Mouse (Mus musculus) forebrain, embryonic 10.5 days (tissue): ENCODE measurements at regions not wholly inside any gene's neighbourhood (a gene's known extent, or its start where the extent isn't known, plus 50 kb on each side); places are given as distances from the start of the nearest gene placed in this dataset.

Source experiments
- DNase-seq: peaks from one replicate; pipeline ENCODE4 v3.0.0-alpha.2; 2017; ENCODE audit warnings: low spot score; ENCODE audit errors: extremely low spot score
- H3K27ac ChIP-seq: fragments of 300-500 bp; sonication (generic); 2 replicates; pipeline ENCODE4 v1.5.1; 2016; ENCODE audit warnings: mild to moderate bottlenecking
- H3K27me3 ChIP-seq: fragments of 300-500 bp; sonication (generic); 2 replicates; pipeline ENCODE4 v1.6.1; 2016; ENCODE audit warnings: mild to moderate bottlenecking; ENCODE audit not compliant: poor library complexity, severe bottlenecking
- H3K36me3 ChIP-seq: fragments of 300-500 bp; sonication (generic); replicated peaks from 2 replicates; pipeline ENCODE4 v1.6.1; 2016; ENCODE audit warnings: mild to moderate bottlenecking, moderate library complexity
- H3K4me1 ChIP-seq: fragments of 300-500 bp; sonication (generic); 2 replicates; pipeline ENCODE4 v1.6.1; 2016
- H3K4me3 ChIP-seq: fragments of 300-500 bp; sonication (generic); 2 replicates; pipeline ENCODE4 v1.5.1; 2016; ENCODE audit warnings: mild to moderate bottlenecking, moderate library complexity
- H3K9me3 ChIP-seq: fragments of 300-500 bp; sonication (generic); 2 replicates; pipeline ENCODE4 v1.6.1; 2016; ENCODE audit warnings: mild to moderate bottlenecking, moderate library complexity
- WGBS: fragments of 180-500 bp; shearing (Covaris S2); methylation state at CpG from one replicate; pipeline ENCODE4 v1.1.7; 2016; 5-methylcytosine and 5-hydroxymethylcytosine counted together

GRCm38 (mm10) chr12:107837741-107838140, 165.7 kb downstream of the Bcl11b start:
- H3K9me3 ChIP-seq = no peaks in the 10 kb centered on the region
- no peak for DNase-seq
- no peaks in the 10 kb centered on the region for H3K4me1 ChIP-seq
- H3K36me3 ChIP-seq = no peaks in the 10 kb centered on the region
- no peaks in the 10 kb centered on the region for H3K27me3 ChIP-seq
- H3K4me3 ChIP-seq = no peak overlapping the region
- no peak overlapping the region for H3K27ac ChIP-seq
- WGBS = 94% methylated on average over 12 of the region's 12 CpGs

DNA sequence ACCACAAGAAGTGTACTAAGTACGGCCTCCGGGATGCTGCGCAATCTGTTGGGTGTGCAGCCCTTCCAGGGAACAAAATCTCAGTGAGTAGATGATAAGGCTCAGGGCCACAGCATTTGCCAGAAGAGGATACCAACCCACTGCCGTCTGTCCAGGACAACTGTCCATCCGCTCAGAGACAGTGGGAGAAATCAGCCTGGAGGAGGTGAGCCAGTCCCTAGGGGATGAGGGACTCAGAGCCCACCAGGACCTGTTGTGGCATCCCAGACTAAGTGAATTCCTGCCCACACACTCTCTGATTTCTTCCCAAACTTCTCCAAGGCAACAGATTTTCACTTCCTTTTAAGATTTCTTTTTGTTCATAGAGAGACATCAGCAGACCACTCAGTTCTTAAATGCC, 158.8 kb downstream of the Bcl11b start:
- H3K36me3 ChIP-seq = no peaks in the 10 kb centered on the region
- no peak overlapping the region for H3K27ac ChIP-seq
- no peaks in the 10 kb centered on the region for H3K27me3 ChIP-seq
- 92% methylated on average over 5 of the region's 5 CpGs for WGBS
- H3K4me1 ChIP-seq = no peaks in the 10 kb centered on the region
- H3K9me3 ChIP-seq = no peaks in the 10 kb centered on the region
- DNase-seq = no peak
- no peak overlapping the region for H3K4me3 ChIP-seq

GRCm38 (mm10) chr12:107850591-107850990, 152.8 kb downstream of the Bcl11b start:
- no peak for DNase-seq
- no peaks in the 10 kb centered on the region for H3K36me3 ChIP-seq
- H3K9me3 ChIP-seq = no peaks in the 10 kb centered on the region
- H3K27me3 ChIP-seq = no peaks in the 10 kb centered on the region
- H3K27ac ChIP-seq = no peak overlapping the region
- no peak overlapping the region for H3K4me3 ChIP-seq
- H3K4me1 ChIP-seq = no peaks in the 10 kb centered on the region
- 91% methylated on average over 7 of the region's 7 CpGs for WGBS

- no peak overlapping the region for H3K27ac ChIP-seq
- no peaks in the 10 kb centered on the region for H3K4me1 ChIP-seq
- H3K27me3 ChIP-seq = no peaks in the 10 kb centered on the region
- H3K4me3 ChIP-seq = no peak overlapping the region
- H3K9me3 ChIP-seq = no peaks in the 10 kb centered on the region
- no peaks in the 10 kb centered on the region for H3K36me3 ChIP-seq
- 75% methylated on average over 7 of the region's 7 CpGs for WGBS
- DNase-seq = no peak
Measured at GRCm38 (mm10) chr12:107852921-107853320, 150.5 kb downstream of the Bcl11b start.

DNA sequence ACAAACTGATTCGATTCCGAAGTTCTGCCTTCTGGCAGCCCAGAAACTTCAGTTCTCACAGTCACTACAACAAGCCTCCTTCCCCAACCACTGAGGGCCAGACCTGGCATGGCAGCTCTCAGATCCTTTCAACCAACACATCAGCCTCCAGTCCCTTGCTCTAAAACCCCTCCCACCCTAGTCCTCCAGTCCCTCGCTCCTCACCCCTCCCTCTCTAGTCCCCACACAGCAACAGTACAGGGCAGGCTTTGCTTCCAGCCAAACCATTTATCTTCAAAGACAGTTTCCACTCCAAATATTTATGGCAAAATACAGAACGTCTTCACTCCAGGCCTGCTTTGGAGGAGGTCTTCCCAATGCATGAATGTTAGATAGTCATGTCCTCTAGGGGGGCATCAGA, 147.9 kb downstream of the Bcl11b start:
- Histone ChIP-seq H3K27ac (no peak overlapping the region), H3K36me3 (no peaks in the 10 kb centered on the region), H3K4me3 (no peak overlapping the region), H3K4me1 (peaks cover 21% of the 10 kb centered on the region), H3K27me3 (no peaks in the 10 kb centered on the region), H3K9me3 (no peaks in the 10 kb centered on the region)
- no peak for DNase-seq
- WGBS = 88% methylated on average over 4 of the region's 4 CpGs

DNA sequence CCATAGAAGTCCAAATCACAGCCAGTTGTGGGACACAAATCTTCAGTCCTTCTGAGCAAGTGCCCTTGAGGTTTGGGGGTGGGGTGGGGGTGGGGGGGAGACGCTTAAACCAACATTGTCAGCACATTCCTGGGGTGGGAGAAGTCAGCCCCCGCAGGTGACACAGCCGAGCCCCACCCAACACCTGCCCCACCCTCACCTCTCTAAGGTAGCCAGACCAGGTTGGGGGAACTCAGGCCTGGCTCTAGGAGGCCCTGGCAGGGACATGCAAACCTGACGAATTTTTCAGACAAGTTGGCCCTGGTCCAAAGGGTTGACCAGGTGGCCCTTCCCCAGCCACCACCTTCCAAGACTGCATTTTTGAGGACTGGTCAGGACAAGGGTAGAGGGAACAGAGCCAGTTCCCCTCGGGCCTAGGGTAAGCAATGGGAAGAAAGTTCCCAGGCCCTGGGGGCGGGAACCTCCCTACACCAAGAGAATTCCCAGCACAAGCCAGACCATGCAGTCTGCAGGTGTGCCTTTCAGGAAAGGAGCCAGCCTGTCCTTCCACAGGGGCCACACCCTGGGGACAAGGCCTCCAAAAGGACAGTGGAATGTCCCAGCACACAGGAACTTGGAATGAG, 146.9 kb downstream of the Bcl11b start:
- H3K9me3 ChIP-seq = no peaks in the 10 kb centered on the region
- WGBS = 78% methylated on average over 6 of the region's 6 CpGs
- no peaks in the 10 kb centered on the region for H3K27me3 ChIP-seq
- no peak overlapping the region for H3K4me3 ChIP-seq
- no peak overlapping the region for H3K27ac ChIP-seq
- no peaks in the 10 kb centered on the region for H3K36me3 ChIP-seq
- H3K4me1 ChIP-seq = peaks cover 24% of the 10 kb centered on the region
- no peak for DNase-seq

DNA sequence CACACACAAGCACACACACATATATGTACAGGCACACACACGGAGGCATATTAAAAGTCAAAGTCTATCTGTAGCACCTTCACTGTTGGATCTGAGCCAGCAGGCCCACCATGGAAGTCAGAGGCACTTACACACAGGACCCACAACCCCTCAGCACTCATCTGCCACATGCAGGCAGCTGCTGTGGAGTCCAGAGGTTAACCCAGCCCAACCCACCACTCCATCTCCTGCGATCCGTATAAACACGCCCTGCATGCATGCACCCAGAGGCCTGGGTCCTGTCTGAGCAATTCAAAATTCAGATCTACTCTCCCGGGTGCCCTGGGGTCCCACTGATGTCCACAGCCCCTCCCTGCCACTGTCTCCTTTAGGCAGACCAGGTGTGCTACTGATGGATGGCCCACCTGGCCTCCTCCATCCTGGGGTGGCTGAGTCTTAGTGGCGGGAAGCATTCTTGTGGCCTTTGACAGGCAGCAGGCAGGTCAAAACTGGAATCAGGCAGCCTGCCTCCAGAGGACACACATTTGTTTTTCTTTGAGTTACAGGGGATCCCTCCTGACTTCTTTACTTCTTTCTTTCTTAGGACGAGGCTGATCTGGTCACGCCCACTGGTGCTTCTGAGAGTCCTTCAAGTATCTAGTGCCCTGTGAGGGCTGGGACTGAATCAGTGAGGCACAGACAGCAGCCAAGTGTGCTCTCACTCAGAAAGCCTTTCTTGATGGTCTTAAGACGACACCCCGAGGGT, 144.7 kb downstream of the Bcl11b start:
- no peaks in the 10 kb centered on the region for H3K9me3 ChIP-seq
- H3K36me3 ChIP-seq = no peaks in the 10 kb centered on the region
- H3K27ac ChIP-seq = no peak overlapping the region

GRCm38 (mm10) chr12:107859750-107860149, 143.7 kb downstream of the Bcl11b start:
- H3K27me3 ChIP-seq = no peaks in the 10 kb centered on the region
- H3K4me1 ChIP-seq = peaks cover 24% of the 10 kb centered on the region
- WGBS = 38% methylated on average over 8 of the region's 8 CpGs
- no peaks in the 10 kb centered on the region for H3K9me3 ChIP-seq
- DNase-seq = no peak
- no peak overlapping the region for H3K4me3 ChIP-seq
- no peaks in the 10 kb centered on the region for H3K36me3 ChIP-seq
- no peak overlapping the region for H3K27ac ChIP-seq

More for the DNA sequence above, 144.7 kb downstream of the Bcl11b start:
- 62% methylated on average over 10 of the region's 10 CpGs for WGBS
- no peak for DNase-seq
- Histone ChIP-seq H3K27me3 (no peaks in the 10 kb centered on the region), H3K4me1 (peaks cover 24% of the 10 kb centered on the region), H3K4me3 (no peak overlapping the region)

- Histone ChIP-seq H3K27me3 (no peaks in the 10 kb centered on the region), H3K4me3 (no peak overlapping the region), H3K27ac (no peak overlapping the region), H3K9me3 (no peaks in the 10 kb centered on the region), H3K4me1 (peaks cover 24% of the 10 kb centered on the region), H3K36me3 (no peaks in the 10 kb centered on the region)
- WGBS = 86% methylated on average over 6 of the region's 6 CpGs
- DNase-seq = no peak
Measured at GRCm38 (mm10) chr12:107860358-107860757, 143.0 kb downstream of the Bcl11b start.
